Mouse (Mus musculus) lung, postnatal 4 days (tissue): Measurements from ENCODE around the gene Gabbr2.

Experiments used
- DNase-seq, 2 experiments: peaks; one replicate each; pipeline ENCODE4 v3.0.0; 2021

The Gabbr2 gene

DNA sequence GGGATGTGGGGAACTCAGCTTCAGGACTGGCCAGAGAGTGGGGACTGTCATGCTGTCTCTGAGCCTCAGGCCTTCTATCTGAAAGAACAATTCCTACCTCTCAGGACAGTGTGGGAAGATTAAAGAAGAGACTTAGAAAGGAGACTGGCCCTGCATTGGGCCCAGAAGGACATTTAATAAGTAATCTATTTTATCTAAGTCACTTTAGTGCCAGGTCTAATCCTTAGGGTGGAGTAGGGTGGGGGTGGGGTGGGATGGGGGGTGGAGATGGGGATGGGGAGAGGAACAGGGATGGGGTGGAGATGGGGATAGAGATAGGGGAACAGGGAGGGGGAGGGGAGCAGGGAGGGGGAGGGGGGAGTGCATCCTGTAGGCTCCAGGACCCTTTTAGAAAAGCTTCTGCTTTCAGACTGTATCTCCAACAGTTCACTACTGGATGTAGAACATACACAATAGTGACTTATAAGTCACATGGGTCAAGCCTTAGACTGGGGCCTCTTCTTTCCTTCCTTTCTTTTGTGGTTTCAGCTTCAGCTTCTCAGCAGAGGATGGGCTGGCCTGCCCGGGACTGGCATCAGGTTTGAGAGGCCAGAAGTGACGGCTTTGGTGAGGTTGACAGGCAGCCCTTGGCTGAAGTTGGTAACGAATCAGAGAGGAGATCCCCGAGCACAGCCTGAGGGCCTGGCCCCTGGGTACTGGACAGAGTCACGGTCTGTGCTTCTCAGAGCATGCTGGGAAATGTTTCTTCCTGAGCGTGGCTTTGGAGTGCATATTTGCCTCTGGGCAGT, 237.1 kb downstream of the Gabbr2 start:
- peak; percentile 9 to 31 for DNase-seq

DNA sequence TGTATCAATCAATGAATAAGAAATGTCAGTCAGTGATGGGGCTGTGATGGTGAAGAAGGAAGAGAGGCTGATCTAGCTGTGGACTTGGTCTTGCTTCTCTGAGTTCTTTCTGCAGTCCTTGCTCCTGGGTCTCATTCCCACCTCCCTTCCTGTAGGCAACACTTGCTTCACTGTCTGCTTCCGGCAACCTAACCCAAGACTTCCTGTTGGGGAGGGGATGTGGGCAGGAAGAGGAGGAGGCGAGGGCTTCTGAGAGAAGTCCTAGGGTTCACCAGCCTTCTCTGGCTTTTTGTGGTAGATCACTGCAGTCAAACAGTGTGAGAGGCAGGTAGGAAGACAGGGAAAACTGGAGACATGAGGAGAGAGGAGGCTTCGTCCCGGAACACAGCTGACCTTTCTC, 239.4 kb downstream of the Gabbr2 start:
- DNase-seq = no peak

DNA sequence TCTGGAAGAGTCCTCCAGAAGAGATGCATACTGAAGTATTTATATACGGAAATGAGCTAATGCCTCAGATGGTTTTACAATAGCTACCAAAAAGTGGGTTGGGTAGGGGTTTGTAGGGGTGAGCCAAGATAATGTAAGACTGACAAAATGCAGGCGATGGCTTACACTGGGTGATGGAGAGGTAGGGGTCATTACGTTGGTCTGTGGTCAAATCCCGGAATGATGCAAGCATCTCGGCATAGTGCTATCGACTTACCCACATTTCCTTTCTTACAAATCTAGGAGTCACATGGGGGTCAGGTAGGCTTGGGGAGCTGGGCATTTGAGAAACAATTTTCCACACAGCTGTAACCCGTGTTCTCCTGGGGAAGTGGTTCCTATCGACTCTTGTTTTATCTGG, 242.7 kb downstream of the Gabbr2 start:
- no peak for DNase-seq

DNA sequence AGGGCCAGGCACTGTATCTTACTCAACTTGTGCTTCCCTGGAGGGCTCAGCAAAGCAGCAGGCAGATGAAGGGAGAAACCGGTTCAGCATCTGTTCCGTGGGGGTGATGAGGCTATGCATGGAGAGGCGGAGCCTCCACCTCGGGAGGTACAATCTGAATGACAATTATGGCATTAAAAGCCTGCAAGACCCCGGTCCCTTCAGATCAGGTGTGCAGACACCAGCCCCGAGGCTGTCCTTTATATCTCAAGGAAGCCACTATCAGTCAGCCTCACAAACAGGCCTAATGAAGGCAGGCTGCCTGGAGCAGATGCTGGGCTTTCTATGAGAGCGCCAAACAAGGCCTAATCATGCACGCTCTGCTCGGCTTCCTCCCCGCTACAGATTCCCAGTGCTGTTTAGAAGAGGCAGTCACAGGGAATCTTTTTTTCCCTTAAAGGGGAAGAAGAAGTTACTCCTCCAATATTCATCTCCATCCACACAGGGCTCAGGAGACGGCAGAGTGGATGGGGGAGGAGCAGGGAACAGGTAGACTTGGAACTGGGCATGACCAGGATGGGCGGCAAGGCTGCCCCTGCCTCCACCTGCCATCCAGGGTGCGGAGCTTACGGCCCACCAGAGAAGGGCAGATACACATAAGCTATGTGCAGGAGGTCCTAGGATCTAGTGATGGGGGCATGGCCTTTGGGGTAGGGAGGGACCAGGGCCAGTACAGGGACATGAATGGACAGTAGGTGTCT, 244.5 kb downstream of the Gabbr2 start:
- DNase-seq = no peak

DNA sequence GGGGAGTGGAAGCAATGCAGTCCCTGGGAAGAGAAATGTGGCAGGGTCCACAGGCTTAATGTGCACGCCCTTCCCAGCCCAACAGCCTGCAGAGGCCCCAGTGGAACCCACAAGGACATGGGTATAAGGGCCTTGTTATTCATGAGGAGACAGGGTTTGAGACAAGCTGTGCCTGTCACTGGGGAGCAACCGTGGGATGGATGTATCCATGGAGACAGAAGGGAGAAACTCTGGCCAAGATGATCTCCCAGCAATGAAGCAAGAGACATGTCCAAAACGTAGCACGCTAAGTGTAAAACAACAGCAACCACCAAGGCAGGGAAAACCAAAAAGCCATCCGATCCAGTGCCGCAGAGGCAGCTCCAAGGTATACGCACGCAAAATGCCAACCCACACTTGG, 246.1 kb downstream of the Gabbr2 start:
- DNase-seq = no peak

DNA sequence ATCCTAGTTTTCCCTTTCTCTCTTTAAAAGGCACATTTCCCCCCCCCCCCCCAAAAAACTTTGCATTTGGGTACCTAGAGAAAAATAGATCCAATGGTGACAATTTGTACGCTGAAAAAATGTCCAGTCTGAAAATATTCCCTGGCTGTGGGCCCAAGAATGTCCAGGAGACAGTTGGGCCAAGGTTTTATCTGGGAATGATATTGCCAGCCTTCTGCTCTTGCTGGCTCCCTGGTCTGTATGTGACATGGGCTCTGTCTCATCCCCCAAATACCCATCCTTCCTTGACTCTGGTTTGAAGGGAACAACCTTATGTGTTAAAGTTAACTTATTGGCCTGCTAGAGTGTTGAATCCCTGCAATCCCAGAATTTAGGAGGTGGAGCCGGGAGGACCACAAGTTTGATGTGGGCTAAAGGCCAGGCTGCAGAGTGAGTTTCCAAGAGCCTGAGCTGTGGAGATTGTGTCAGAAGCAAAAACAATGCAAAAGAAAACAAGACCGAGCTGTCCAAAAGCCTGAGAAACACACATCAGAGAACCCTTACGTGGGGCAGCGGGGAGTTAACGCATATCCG, 247.0 kb downstream of the Gabbr2 start:
- no peak for DNase-seq

DNA sequence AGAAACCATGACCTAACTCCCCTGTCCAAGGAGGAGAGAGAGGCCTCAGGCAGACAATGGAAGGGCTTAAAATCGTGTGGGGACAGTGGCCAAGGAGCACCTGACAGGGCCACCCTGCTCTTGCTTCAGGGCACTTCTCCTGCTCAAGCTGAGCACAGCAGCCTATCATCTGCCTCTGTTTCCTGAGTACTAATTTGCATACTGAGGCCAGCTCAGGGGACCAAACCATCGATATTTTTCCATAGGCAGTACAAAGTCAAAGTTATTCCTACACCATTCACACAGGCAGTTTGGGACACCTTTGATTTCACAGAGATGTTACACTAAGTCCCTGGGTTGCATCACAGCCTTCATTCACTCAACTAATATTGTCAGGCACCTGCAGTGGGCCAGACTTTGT, 249.1 kb downstream of the Gabbr2 start:
- DNase-seq = no peak

DNA sequence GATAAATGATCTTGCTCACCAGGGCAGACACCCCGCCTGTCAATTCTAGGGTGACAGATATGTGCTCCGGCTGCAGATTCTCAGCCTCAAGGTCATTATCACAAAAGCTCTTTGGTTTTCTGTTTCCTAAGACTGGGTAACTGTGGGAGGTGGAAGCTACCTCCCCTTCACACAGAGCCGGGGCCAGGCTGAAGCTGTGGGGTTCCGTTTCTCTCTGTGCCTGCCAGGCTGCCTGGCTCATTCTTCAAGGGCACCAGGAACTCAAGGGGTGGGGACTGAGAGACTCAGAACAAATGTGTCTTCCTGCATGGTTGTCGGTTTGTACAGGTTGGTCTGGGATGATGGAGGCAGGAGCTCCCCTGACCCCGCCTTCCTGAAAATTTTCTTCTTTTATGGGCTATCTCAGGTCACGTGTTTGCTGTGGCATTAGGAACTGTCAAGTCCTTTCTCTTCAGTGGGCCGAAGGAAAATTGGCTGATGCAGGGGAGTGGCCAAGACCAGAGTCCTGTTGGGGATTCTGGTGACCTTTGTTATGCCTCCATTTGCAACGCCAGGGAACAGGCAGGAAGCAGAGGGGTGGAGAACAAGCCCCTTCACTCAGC, 254.7 kb downstream of the Gabbr2 start:
- no peak for DNase-seq

DNA sequence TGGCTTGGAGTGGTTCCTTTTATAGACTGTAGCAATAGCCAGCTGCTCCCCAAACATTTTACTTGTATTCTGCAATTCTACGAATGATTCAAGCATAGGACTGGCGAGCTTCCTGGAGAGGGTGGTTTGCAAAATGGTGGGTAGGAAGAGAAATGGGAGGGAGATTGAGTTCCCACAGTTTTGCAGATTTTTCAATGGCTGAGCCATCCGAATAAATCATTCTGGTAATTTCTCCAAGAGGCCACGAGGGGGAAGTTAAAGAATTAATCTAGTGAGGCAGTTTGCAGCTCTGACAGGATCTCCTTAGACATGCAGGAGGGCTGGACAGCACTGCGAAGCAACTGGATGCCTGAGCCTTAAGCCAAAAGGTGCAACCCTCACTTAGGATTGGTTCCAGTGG, 256.8 kb downstream of the Gabbr2 start:
- no peak for DNase-seq

DNA sequence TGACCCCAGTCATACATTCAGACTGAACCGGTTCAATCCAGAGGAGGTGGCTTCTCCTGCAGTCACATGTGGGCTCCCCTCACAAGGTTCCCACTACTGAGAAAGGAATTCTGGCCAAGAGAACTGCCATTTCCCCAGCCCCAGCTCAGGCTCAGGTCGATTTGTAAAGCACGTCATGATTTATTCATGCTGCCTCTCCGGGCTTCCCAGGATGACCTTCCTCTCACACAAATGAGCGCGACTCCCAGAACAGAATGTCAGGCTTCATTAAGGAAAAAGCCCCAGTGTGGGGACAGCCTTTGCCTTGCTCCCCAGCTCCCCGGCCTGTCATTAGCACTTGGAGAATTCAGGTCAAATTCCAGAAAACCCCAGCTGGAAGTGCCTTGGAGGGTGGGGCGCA, 260.1 kb downstream of the Gabbr2 start:
- DNase-seq = no peak

DNA sequence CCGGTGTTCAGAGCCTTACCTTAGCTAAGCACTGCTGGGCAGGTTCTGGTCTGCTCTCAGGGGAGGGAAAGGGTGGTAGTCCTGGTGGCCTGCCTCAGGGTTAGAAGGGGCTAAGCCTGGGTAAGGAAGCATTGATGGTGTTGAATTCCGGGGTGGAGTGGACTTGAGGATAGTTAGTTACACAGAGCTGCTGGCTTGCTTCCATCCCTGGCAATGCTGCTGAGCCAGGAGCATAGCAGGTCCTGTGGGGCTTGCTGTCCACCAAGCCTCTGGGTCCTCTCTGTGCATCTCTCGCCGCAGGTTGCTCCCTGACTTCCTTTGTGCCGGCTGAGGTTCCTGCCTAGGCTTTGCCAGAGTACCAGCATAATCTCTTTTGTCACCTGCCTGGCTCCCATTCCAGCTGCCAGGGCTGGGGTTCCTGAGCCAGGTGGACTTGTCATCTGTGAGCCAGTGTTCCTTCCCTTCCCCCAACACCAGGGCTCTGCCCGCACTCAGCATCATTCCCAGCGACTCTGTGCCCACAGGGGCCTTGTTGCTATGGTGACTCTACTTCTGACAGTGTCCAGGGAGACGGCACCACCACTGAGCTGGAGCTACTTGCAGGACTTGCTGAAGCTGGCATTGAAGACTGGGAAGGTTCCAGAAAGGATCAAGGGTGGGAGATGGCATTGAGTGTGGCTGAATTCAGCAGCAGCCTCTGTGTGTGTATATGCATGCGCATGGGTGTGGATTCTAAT, 262.2 kb downstream of the Gabbr2 start:
- DNase-seq = no peak

DNA sequence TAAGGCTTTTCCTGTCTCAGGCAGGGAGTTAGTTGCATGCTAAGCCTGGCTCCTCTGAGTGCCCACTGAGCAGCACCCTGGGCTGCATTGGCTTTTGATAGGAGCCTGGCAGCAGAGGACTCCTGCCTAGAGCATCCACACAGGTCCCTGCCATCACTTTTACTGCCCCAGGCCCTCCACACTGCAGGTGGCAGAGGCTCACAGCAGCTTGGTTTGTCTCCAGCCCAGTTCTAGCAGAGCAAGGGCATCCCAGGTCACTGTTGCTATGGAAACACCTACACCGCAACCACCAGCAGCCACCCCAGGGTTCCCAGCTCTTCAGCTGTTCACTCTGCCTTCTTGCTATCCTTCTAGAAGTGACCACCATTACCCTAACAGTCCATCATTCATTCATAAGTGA, 263.4 kb downstream of the Gabbr2 start:
- DNase-seq = no peak

DNA sequence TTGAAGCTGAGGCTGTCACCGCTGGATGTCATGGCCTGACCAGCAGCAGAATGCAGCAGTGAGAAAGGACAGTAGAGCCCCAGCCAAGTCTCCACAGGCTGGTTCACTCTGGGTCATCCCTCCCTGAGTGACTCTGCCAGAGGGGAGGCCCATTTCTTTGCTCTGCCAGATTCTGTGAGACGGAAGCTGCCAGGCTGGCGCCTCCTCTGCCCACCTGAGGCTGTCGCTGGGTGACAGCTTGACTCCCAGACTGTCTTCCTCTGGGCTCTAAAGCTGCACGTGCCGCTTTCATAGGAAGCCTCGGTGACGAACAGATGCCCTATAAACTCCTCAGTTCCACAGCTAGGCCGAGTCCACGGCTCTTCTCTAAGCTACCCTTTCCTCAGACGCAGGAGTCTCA, 264.5 kb downstream of the Gabbr2 start:
- no peak for DNase-seq

DNA sequence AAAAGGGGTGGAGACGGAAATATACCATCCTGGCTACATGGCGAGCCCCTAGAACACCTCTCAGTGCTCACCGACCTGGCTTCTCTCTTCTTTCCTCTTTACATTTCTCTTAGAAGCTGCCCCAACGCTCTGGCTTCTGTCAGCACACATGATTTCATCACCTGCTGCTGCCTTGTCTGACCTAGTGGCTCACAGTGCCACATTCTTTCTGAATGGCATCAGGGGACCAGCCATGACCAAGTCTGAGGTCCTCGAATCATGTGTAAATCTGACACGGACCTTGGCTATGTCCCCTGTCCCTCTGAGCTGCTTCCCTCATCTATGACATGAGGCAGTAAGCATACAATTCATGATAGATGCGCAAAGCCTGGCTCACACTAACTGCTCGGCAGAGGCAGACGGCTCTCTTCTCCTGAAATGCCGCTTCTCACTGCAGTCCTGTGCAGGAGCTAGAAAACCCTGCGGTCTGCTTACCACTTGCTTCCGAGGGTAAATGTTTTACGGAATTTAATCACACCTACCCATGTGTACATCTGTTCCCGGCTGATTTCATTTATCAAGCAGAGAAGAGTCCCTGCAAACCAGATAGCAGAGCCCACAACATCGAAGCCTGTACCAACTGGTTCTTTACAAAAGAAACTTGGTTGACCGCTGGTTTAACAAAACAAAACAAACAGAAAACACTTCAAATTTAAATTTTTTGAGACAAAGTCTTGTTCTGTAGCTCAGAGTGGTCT, 270.7 kb downstream of the Gabbr2 start:
- DNase-seq = no peak

DNA sequence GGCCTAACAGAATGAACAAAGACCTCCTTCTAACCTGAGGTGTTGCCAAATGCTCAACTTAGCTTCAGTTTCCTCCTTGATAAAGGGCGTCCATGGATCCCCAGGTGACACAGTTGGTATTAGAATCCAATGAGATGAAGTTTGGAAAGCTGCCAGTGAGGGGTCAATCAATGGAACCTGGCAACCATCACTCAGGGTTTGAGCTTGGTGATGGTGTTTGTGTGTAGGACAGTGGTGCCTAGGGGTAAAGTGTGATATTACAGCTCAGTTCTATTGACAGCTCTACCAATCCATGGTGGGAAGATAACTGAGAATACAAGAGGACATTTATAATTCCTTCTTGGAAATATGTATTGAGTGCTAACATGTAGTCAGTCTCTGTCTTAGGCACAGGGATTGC, 271.6 kb downstream of the Gabbr2 start:
- no peak for DNase-seq

DNA sequence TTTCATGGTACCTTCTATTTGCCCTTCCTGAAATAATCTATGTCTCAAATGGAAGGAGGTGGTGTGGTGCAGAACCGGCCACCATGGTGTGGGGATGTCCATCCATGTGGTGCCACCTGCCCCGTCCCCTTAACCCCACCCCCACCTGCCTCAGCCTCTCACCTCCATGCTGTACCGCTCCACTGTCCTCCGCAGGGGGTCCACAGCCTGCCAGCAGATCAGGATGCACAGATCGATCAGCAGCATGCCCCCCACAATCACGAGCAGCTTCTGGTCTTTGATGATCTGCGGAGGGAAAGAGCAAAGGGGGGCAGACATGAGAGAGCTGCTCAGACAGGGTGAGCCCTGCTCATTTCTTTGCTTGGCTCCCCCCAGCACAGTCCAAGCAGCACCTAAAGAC, 273.0 kb downstream of the Gabbr2 start:
- no peak for DNase-seq

DNA sequence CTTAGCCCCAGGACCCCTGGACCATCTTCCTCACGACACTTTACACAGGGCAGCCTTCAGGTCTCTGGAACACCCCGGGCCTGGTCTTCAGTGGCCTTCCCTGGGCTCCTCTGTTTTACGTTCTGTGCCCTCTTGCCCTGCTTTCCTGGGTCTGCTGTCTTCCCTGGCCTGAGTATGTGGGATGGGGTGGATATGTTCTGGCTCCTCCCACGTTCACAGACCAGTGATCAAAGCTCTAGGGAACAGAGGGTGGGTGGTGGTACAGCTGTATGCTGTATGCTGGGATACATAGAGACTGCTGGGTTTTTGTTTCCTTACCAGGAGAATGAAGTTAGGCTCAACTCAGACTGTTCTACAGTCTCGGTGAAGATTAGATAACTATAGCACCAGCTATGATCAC, 274.5 kb downstream of the Gabbr2 start:
- DNase-seq = no peak

DNA sequence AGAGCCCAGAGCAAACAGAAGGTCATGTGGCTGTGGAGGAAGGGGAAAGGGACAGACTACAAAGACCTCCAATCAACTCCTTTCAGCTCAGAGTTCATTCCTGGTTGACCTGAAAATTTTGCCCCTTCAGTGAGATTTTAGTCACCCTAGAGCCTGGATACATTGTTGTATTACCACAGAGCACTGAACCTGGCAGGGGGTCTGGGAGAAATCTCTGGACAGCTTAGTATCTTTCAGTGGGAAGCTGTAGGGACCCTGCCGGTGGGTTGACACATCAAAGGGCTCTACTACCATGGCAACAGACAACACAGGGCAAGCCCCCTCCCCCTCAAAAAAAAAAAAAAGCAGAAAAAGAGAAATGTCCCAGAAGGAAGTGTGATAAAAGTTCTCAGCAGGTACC, 275.3 kb downstream of the Gabbr2 start:
- no peak for DNase-seq

DNA sequence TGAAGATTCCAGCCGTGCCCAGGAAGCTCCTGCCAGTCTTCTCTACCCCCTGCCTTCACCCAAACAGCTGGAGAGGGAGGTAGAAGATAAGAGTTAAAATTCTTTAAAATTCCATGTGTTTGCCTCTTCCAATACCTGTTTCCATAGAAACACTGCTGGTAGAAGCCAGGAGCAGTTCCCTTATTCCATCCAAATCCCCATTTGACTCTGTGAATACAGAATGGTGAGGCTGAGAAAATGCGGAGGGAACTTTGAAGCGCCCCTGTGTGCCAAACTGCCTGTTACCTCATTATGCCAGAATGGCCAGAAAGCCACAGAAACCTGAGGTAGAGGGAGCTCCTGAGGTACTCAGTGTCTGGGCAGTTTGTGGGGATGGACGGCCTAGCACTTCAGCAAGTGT, 281.1 kb downstream of the Gabbr2 start:
- DNase-seq = no peak

DNA sequence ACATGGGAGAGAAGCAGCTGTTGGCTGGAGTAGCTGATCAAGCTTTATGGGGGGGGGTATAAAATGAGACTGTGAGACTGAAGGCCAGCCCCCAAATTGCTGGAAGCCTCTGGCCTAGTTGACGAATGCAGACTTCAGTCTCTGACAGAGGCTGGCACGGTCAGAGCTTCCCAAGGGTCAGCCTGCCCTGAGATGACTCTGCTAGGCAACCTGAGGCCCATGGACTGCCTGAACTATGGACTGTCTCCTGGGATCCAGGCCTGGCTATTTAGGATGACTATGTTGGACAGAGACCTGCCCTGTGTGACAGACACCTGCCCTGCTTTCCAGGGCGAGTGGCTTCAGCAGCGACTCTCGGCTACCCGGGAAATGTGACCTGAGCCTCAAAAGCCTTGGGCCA, 281.7 kb downstream of the Gabbr2 start:
- DNase-seq = no peak

DNA sequence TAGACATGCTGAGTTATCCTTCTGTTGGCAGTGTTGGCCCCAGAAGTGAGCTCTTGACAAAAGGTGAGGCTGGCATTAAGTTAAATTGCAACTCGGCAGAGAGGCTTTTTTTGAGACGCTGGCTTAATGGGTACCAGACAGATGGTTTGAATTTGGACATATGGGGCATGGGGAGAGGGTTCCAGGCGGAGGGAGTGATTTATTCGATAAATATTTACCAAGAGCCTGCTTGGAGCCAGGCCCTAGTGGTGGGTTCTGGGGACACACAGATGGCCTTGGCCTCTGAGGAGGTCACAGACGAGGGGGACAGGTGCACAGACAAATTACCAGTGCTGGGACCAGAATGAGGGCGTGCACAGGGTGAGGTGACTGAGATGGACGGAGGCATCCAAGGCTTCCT, 282.2 kb downstream of the Gabbr2 start:
- no peak for DNase-seq

DNA sequence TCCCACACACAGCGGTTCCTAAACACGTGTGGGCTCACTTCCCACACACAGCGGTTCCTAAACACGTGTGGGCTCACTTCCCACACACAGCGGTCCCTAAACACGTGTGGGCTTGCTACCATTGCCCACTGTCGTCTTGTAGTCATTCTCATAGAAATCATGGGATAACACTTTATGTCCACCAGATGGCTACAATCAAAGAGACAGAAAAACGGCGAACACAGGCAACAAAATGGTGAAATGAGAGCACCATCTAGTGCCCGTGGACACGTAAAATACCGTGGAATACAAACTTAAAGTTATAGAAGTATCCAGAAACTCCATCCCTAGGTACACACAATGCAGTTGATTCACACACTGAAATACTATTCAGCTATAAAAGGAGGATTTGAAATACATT, 285.9 kb downstream of the Gabbr2 start:
- no peak for DNase-seq
